Mouse (Mus musculus) megakaryocyte, embryonic 14.5 days (primary cell): ENCODE measurements around the gene Cd248.

Experiments used
- FLI1 ChIP-seq: IDR thresholded peaks from 2 replicates; pipeline ENCODE4 v1.6.1; 2012; ENCODE audit warnings: low read length, inconsistent platforms, mixed read lengths
- GATA1 ChIP-seq: IDR thresholded peaks from 3 replicates; pipeline ENCODE4 v1.6.1; 2012; ENCODE audit warnings: mixed read lengths, low read length, inconsistent platforms, borderline replicate concordance

DNA sequence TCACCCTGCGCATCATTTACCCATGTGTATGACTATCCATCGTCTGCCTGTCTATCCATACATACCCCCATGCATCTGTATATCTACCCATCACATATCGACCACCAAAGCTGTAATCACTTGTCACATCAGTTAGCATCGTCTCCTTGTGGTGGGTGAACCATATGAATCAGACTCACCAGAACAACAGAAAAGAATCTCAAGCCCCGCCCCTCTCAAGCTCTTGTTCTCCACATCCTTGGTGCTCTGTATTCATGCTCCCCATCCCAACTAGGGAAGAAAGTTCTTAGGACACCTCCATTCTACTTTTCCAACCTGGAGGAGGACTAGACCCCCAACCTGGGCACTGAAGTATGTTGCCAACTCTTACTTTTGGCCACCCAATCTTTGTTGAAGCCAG lies 5.8 kb upstream of the Cd248 start:
- TF ChIP-seq GATA1 (no peak), FLI1 (no peak)
